Mouse (Mus musculus) hindbrain, embryonic 11.5 days (tissue): ENCODE results near the gene Csf3. TPM values are rescaled to one million over a fixed set of nuclear protein-coding genes. Genes with fewer than 3 reads are reported as not detected.
A peak's percentile ranks its signal among the peaks of the same experiment; 100 is the strongest.

Source experiments
- ATAC-seq: fragments of 200-750 bp; cut with Nextera tagmentation; 2 replicates; pipeline ENCODE4 v1.8.0; 2017; ENCODE audit warnings: mild to moderate bottlenecking, moderate TSS enrichment, moderate library complexity; ENCODE audit not compliant: low FRiP score
- DNase-seq: peaks from one replicate; pipeline ENCODE4 v3.0.0-alpha.2; 2015; ENCODE audit warnings: low spot score
- H3K27ac ChIP-seq: fragments of 300-500 bp; sonication (generic); 2 replicates; pipeline ENCODE4 v1.5.1; 2014; ENCODE audit warnings: mild to moderate bottlenecking, low read depth, low read length
- H3K27me3 ChIP-seq: fragments of 300-500 bp; sonication (generic); 2 replicates; pipeline ENCODE4 v1.6.1; 2014; ENCODE audit warnings: mild to moderate bottlenecking, low read length, moderate library complexity, mixed read lengths; ENCODE audit not compliant: control insufficient read depth, insufficient read depth
- H3K36me3 ChIP-seq: fragments of 300-500 bp; sonication (generic); 2 replicates; pipeline ENCODE4 v1.6.1; 2014; ENCODE audit warnings: mild to moderate bottlenecking, low read length, moderate library complexity, mixed read lengths; ENCODE audit not compliant: control insufficient read depth, insufficient read depth
- H3K4me1 ChIP-seq: fragments of 300-500 bp; sonication (generic); replicated peaks from 2 replicates; pipeline ENCODE4 v1.6.1; 2014; ENCODE audit warnings: low read length, mixed read lengths; ENCODE audit not compliant: control insufficient read depth, insufficient read depth
- H3K4me2 ChIP-seq: fragments of 300-500 bp; sonication (generic); replicated peaks from 2 replicates; pipeline ENCODE4 v1.6.1; 2014; ENCODE audit warnings: mild to moderate bottlenecking, low read depth, low read length
- H3K4me3 ChIP-seq: fragments of 300-500 bp; sonication (generic); 2 replicates; pipeline ENCODE4 v1.5.1; 2014; ENCODE audit warnings: low read depth, low read length
- H3K9ac ChIP-seq: fragments of 300-500 bp; sonication (generic); 2 replicates; pipeline ENCODE4 v1.6.1; 2014; ENCODE audit warnings: low read depth, low read length
- H3K9me3 ChIP-seq: fragments of 300-500 bp; sonication (generic); 2 replicates; pipeline ENCODE4 v1.6.1; 2016; ENCODE audit warnings: low read length; ENCODE audit not compliant: control insufficient read depth
- WGBS: fragments of 180-500 bp; shearing (Covaris S2); extraction: QIAGEN DNeasy Blood & Tissue Kit; methylation state at CpG from one replicate; pipeline ENCODE4 v1.1.7; 2014; 5-methylcytosine and 5-hydroxymethylcytosine counted together
- polyA plus RNA-seq: library from polyadenylated mRNA; unstranded; fragments of >200 nt; fragmentation: Nextera tagmentation; extraction: Ambion mirVana; gene quantifications from 2 replicates; pipeline ENCODE4 v1.2.1, GENCODE M21; 2014

The Csf3 gene
- polyA plus RNA-seq, 1 experiment from 2014 or later, result not detected

DNA sequence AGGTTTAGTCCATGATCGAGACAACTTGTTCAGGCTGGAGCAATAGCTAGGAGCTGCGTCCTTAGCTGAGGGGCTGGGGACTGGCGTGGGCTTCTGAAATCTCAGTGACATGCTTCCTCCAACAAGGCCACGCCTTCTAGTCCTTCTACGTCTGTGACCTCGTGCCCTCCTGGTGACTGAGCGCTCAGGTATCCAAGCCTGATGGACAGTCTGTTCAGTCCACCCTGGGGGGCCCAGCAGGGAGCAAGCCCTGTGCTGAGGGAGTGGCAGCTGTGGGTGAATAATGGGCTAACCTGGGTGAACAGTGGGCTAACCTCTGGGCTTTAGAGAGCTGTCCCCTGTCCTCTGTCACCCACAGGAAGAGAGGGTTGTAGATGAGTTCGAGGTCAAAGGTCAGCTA, 13.1 kb upstream of the Csf3 start:
- Histone ChIP-seq H3K9ac (no peak overlapping the region), H3K36me3 (peaks cover 18% of the 10 kb centered on the region), H3K4me2 (no peak overlapping the region), H3K4me1 (no peaks in the 10 kb centered on the region), H3K27me3 (no peaks in the 10 kb centered on the region), H3K9me3 (no peaks in the 10 kb centered on the region), H3K27ac (no peak overlapping the region), H3K4me3 (no peak overlapping the region)
- WGBS, result 90% methylated on average over 8 of the region's 8 CpGs
- no peak for ATAC-seq
- no peak for DNase-seq

- Histone ChIP-seq H3K27me3 (no peaks in the 10 kb centered on the region), H3K27ac (no peak overlapping the region), H3K4me2 (no peak overlapping the region), H3K4me1 (no peaks in the 10 kb centered on the region), H3K9ac (no peak overlapping the region), H3K4me3 (no peak overlapping the region), H3K9me3 (no peaks in the 10 kb centered on the region), H3K36me3 (peaks cover 21% of the 10 kb centered on the region)
- no peak for DNase-seq
- WGBS, result 81% methylated on average over 13 of the region's 13 CpGs
- no peak for ATAC-seq
These were observed 7.9 kb upstream of the Csf3 start for GRCm38 (mm10) chr11:98693201-98693600.

DNA sequence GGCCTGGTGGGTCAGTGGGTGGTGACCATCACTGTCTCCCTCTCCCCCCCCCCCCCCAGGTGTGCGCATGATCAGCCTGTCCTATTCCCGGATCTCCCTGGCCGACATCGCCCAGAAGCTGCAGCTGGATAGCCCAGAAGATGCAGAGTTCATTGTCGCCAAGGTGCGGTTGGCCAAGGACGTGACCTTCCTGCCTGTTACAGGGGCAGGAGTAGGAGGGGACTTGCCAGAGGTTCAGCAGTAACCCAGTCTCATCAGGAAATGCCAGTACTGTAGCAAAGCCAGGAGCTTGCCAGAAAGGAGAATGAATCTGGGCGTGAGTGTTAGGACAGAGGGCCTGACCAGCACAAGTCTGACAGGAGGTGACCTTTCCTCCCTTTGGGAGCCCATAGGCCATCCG, 7.3 kb upstream of the Csf3 start:
- peaks cover 21% of the 10 kb centered on the region for H3K36me3 ChIP-seq
- no peaks in the 10 kb centered on the region for H3K27me3 ChIP-seq
- no peak overlapping the region for H3K27ac ChIP-seq
- H3K9ac ChIP-seq, result no peak overlapping the region
- H3K4me1 ChIP-seq, result no peaks in the 10 kb centered on the region
- no peak overlapping the region for H3K4me3 ChIP-seq
- ATAC-seq (no peak), DNase-seq (no peak)
- H3K4me2 ChIP-seq, result no peak overlapping the region
- 92% methylated on average over 9 of the region's 9 CpGs for WGBS
- no peaks in the 10 kb centered on the region for H3K9me3 ChIP-seq

DNA sequence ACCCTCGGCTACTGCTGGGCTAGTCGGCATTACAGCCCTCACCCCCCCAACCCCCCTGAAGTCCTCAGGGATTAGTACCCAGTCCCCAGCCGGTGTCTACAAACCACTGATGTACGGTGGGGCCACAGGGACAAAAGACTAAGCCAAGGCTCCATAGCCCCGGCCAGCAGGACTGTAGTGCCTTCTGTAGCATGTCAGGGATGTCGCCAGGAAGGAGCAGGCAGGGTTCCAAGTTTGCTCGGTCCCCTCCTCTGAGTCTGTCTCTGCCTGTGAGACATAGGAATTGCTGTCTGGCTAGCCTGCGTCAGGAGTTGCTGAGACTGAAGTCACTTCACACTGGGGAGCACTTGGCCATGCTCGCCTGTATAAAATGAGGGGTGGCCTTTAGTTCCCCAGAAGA, 6.8 kb upstream of the Csf3 start:
- Histone ChIP-seq H3K9me3 (no peaks in the 10 kb centered on the region), H3K4me3 (no peak overlapping the region), H3K4me1 (no peaks in the 10 kb centered on the region), H3K36me3 (peaks cover 21% of the 10 kb centered on the region), H3K4me2 (no peak overlapping the region), H3K27ac (no peak overlapping the region), H3K27me3 (no peaks in the 10 kb centered on the region), H3K9ac (no peak overlapping the region)
- DNase-seq, result no peak
- 83% methylated on average over 9 of the region's 9 CpGs for WGBS
- no peak for ATAC-seq

- 76% methylated on average over 14 of the region's 14 CpGs for WGBS
- ATAC-seq (no peak), DNase-seq (no peak)
- Histone ChIP-seq H3K4me3 (no peak overlapping the region), H3K36me3 (peaks cover 18% of the 10 kb centered on the region), H3K9ac (no peak overlapping the region), H3K4me1 (no peaks in the 10 kb centered on the region), H3K9me3 (no peaks in the 10 kb centered on the region), H3K27ac (no peak overlapping the region), H3K27me3 (no peaks in the 10 kb centered on the region), H3K4me2 (no peak overlapping the region)
These were observed 5.7 kb upstream of the Csf3 start for GRCm38 (mm10) chr11:98695408-98695807.

DNA sequence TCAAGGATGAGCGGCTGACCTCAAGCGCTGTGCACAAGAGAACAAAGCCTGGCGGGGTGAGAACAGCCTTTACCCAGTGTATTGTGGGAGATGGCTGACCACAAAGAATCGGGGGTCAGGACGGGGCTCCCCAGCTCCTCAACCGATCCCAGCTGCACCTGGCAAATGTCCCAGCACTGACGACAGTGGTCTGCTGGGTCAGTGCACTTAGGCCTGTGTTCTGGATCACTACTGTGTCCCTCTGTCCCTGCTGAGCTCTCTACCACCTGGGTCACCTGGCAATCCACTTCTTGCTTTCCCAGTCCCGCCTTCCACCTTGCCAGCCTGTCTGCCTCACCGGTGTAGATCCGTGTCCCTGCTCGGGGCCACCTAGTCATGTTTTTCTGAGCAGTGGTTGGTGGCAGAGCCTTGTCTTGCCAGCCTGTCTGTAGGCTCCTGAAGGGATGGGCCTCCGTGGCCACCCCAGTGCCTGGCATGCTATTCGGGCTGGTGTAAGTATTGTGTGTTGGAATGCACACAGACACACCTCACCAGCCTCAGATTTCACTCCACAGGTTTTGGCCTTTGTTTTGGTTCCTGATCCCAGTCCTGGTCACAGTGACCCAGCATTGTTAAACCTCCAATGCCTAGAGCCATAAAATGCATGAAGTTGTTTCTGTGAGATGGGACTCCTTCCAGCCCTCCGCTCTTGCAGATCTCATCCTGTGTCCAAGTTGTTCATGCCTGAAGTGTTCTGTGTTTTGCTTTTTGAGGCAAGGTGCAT, 4.4 kb upstream of the Csf3 start:
- Histone ChIP-seq H3K4me2 (no peak overlapping the region), H3K27me3 (no peaks in the 10 kb centered on the region), H3K4me3 (no peak overlapping the region), H3K9me3 (no peaks in the 10 kb centered on the region), H3K27ac (no peak overlapping the region), H3K36me3 (peaks cover 10% of the 10 kb centered on the region), H3K9ac (no peak overlapping the region), H3K4me1 (no peaks in the 10 kb centered on the region; the same call in 1 of the 2 replicates)
- DNase-seq (no peak), ATAC-seq (no peak)
- WGBS, result 93% methylated on average over 14 of the region's 14 CpGs

GRCm38 (mm10) chr11:98697225-98697624, 3.8 kb upstream of the Csf3 start:
- Histone ChIP-seq H3K4me1 (no peaks in the 10 kb centered on the region; the same call in 1 of the 2 replicates), H3K4me2 (no peak overlapping the region), H3K27ac (no peak overlapping the region), H3K36me3 (peaks cover 7% of the 10 kb centered on the region), H3K27me3 (no peaks in the 10 kb centered on the region), H3K9me3 (no peaks in the 10 kb centered on the region), H3K4me3 (no peak overlapping the region), H3K9ac (no peak overlapping the region)
- ATAC-seq (no peak), DNase-seq (no peak)
- WGBS, result 93% methylated on average over 12 of the region's 12 CpGs

GRCm38 (mm10) chr11:98698849-98699640, 2.0 kb upstream of the Csf3 start:
- Histone ChIP-seq H3K4me2 (no peak overlapping the region), H3K4me3 (no peak overlapping the region), H3K9me3 (no peaks in the 10 kb centered on the region), H3K36me3 (peaks cover 4% of the 10 kb centered on the region), H3K4me1 (no peaks in the 10 kb centered on the region; the same call in 1 of the 2 replicates), H3K27me3 (no peaks in the 10 kb centered on the region), H3K9ac (no peak overlapping the region), H3K27ac (no peak overlapping the region)
- WGBS, result 89% methylated on average over 16 of the region's 16 CpGs
- DNase-seq (no peak), ATAC-seq (no peak)

DNA sequence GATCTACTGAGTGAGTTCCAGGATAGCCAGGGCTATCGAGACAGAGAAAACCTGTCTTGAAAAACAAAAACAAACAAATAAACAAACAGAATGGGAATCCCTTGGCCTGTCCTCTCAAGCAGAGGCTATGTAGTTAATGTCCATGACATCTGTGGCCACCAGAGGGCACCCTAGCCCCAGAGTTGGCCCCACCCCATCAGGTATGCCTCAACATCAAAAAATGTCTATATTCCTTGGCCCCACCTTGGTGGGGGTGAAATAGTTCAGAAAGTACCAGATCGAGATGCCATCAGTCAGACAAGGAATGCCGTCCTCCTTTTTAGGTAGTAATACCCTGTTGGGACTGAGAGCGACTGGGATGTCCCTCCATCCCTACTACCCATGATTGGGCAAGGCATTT, 1.2 kb upstream of the Csf3 start:
- no peaks in the 10 kb centered on the region for H3K27me3 ChIP-seq
- no peak overlapping the region for H3K27ac ChIP-seq
- no peak overlapping the region for H3K9ac ChIP-seq
- WGBS, result 39% methylated on average over 4 of the region's 4 CpGs
- H3K36me3 ChIP-seq, result peaks cover 3% of the 10 kb centered on the region
- no peaks in the 10 kb centered on the region for H3K9me3 ChIP-seq
- DNase-seq (peak; percentile 81), ATAC-seq (no peak)
- no peaks in the 10 kb centered on the region; the same call in 1 of the 2 replicates for H3K4me1 ChIP-seq
- H3K4me3 ChIP-seq, result no peak overlapping the region
- H3K4me2 ChIP-seq, result no peak overlapping the region
